Mouse (Mus musculus) CH12.LX (cell line): ENCODE measurements around the gene Stxbp2. TPM values are rescaled to one million over a fixed set of nuclear protein-coding genes. Genes with fewer than 3 reads are reported as not detected.

Experiments
- DNase-seq: peaks from one replicate; pipeline ENCODE4 v3.0.0-alpha.2; 2013; ENCODE audit errors: extremely low read depth
- H3K27ac ChIP-seq: 2 replicates; pipeline ENCODE4 v1.5.1; 2012; ENCODE audit warnings: low read depth, mild to moderate bottlenecking, control low read depth, moderate library complexity; ENCODE audit not compliant: insufficient read depth
- H3K27me3 ChIP-seq: replicated peaks from 2 replicates; pipeline ENCODE3; 2012; ENCODE audit warnings: inconsistent platforms
- H3K36me3 ChIP-seq, 2 experiments: replicated peaks in 1 of 2; 2 replicates each; pipeline versions ENCODE3 to v1.6.1; 2012; ENCODE audit warnings: inconsistent platforms in 1 of 2, low read length in 1 of 2, mild to moderate bottlenecking in 1 of 2, mixed read lengths in 1 of 2, moderate library complexity in 1 of 2; ENCODE audit not compliant: control insufficient read depth in 1 of 2, insufficient read depth in 1 of 2
- H3K4me1 ChIP-seq, 2 experiments: 2 replicates each; pipeline ENCODE4 v1.6.1; 2012; ENCODE audit warnings: inconsistent platforms in 1 of 2, moderate library complexity in 1 of 2; ENCODE audit not compliant: insufficient read depth in 2 of 2, control insufficient read depth in 1 of 2
- H3K4me2 ChIP-seq: 2 replicates; pipeline ENCODE4 v1.6.1; 2012; ENCODE audit warnings: low read depth, mild to moderate bottlenecking, control low read depth; ENCODE audit not compliant: poor library complexity, insufficient read depth, severe bottlenecking
- H3K4me3 ChIP-seq, 3 experiments: fragments of 150-350 bp in 1 of 3; sonication (generic) in 1 of 3; replicated peaks in 1 of 3; 2 replicates each; pipeline versions ENCODE3 to v1.5.1; 2011 to 2012; ENCODE audit warnings: low read depth in 2 of 3, low read length in 2 of 3, mild to moderate bottlenecking in 2 of 3, moderate library complexity in 2 of 3, control low read depth in 1 of 3, improper control_type of control experiment in 1 of 3, inconsistent platforms in 1 of 3, mixed read lengths in 1 of 3; ENCODE audit not compliant: poor library complexity in 1 of 3
- H3K79me2 ChIP-seq: replicated peaks from 2 replicates; pipeline ENCODE4 v1.6.1; 2012; ENCODE audit warnings: mild to moderate bottlenecking, moderate library complexity; ENCODE audit not compliant: control insufficient read depth, poor library complexity, insufficient read depth, severe bottlenecking; ENCODE audit errors: extremely low read depth
- H3K9ac ChIP-seq: 2 replicates; pipeline ENCODE4 v1.6.1; 2012; ENCODE audit warnings: low read depth, mild to moderate bottlenecking, control low read depth, moderate library complexity; ENCODE audit not compliant: insufficient read depth
- H3K9me3 ChIP-seq: replicated peaks from 2 replicates; pipeline ENCODE3; 2012; ENCODE audit warnings: low read length, inconsistent platforms, mixed read lengths
- CHD1 ChIP-seq: IDR thresholded peaks from 2 replicates; pipeline ENCODE4 v1.6.1; 2012; ENCODE audit warnings: low read depth, low read length, improper control_type of control experiment, inconsistent platforms
- CTCF ChIP-seq, 2 experiments: IDR thresholded peaks in 1 of 2; conservative IDR thresholded peaks in 1 of 2; 2 replicates each; pipeline ENCODE4 v1.5.1; 2011 to 2012; ENCODE audit warnings: low read depth in 2 of 2, low read length in 2 of 2, improper control_type of control experiment in 1 of 2, inconsistent platforms in 1 of 2, mild to moderate bottlenecking in 1 of 2, moderate library complexity in 1 of 2
- E2F4 ChIP-seq: IDR thresholded peaks from 2 replicates; pipeline ENCODE4 v1.6.1; 2011; ENCODE audit warnings: low read depth, low read length, improper control_type of control experiment; ENCODE audit not compliant: insufficient replicate concordance
- ETS1 ChIP-seq: conservative IDR thresholded peaks from 2 replicates; pipeline ENCODE4 v1.6.1; 2012; ENCODE audit warnings: low read depth, mild to moderate bottlenecking, inconsistent platforms, low read length, improper control_type of control experiment, moderate library complexity
- GABPA ChIP-seq: IDR thresholded peaks from 2 replicates; pipeline ENCODE4 v1.6.1; 2012; ENCODE audit warnings: low read depth, low read length, improper control_type of control experiment, inconsistent platforms; ENCODE audit not compliant: insufficient replicate concordance
- HCFC1 ChIP-seq: IDR thresholded peaks from 2 replicates; pipeline ENCODE4 v1.6.1; 2012; ENCODE audit warnings: low read depth, mild to moderate bottlenecking, inconsistent platforms, low read length, improper control_type of control experiment
- JUN ChIP-seq: IDR thresholded peaks from 2 replicates; pipeline ENCODE4 v1.6.1; 2011; ENCODE audit warnings: low read depth, mild to moderate bottlenecking, low read length, improper control_type of control experiment, moderate library complexity; ENCODE audit not compliant: insufficient read depth
- JUND ChIP-seq: conservative IDR thresholded peaks from 2 replicates; pipeline ENCODE4 v1.6.1; 2011; ENCODE audit warnings: low read depth, low read length, improper control_type of control experiment
- MAFK ChIP-seq: IDR thresholded peaks from 2 replicates; pipeline ENCODE4 v1.6.1; 2011; ENCODE audit warnings: low read length, improper control_type of control experiment; ENCODE audit not compliant: insufficient replicate concordance
- MAX ChIP-seq: IDR thresholded peaks from 2 replicates; pipeline ENCODE4 v1.6.1; 2011; ENCODE audit warnings: low read length, improper control_type of control experiment
- MAZ ChIP-seq: IDR thresholded peaks from 2 replicates; pipeline ENCODE4 v1.6.1; 2012; ENCODE audit warnings: low read depth, mild to moderate bottlenecking, inconsistent platforms, low read length, improper control_type of control experiment, moderate library complexity
- MEF2A ChIP-seq: IDR thresholded peaks from 2 replicates; pipeline ENCODE4 v1.6.1; 2014; ENCODE audit warnings: low read depth, mild to moderate bottlenecking, inconsistent platforms, low read length, improper control_type of control experiment, borderline replicate concordance
- MXI1 ChIP-seq: IDR thresholded peaks from 2 replicates; pipeline ENCODE4 v1.6.1; 2011; ENCODE audit warnings: mild to moderate bottlenecking, low read depth, low read length, improper control_type of control experiment
- NRF1 ChIP-seq: IDR thresholded peaks from 2 replicates; pipeline ENCODE4 v1.6.1; 2014; ENCODE audit warnings: low read depth, mild to moderate bottlenecking, inconsistent platforms, low read length, improper control_type of control experiment, moderate library complexity
- PAX5 ChIP-seq: IDR thresholded peaks from 2 replicates; pipeline ENCODE4 v1.6.1; 2012; ENCODE audit warnings: low read length, inconsistent platforms, mixed read lengths
- POLR2A ChIP-seq: IDR thresholded peaks from 2 replicates; pipeline ENCODE4 v1.6.1; 2011; ENCODE audit warnings: low read depth, mild to moderate bottlenecking, improper control_type of control experiment, low read length
- POLR2AphosphoS2 ChIP-seq: IDR thresholded peaks from 2 replicates; pipeline ENCODE4 v1.6.1; 2011; ENCODE audit warnings: low read depth, low read length, improper control_type of control experiment
- RAD21 ChIP-seq: IDR thresholded peaks from 2 replicates; pipeline ENCODE4 v1.6.1; 2011; ENCODE audit warnings: low read depth, mild to moderate bottlenecking, low read length, improper control_type of control experiment, moderate library complexity
- RCOR1 ChIP-seq: conservative IDR thresholded peaks from 2 replicates; pipeline ENCODE4 v1.6.1; 2012; ENCODE audit warnings: low read depth, mild to moderate bottlenecking, inconsistent platforms, low read length, improper control_type of control experiment
- SIN3A ChIP-seq: IDR thresholded peaks from 2 replicates; pipeline ENCODE4 v1.6.1; 2012; ENCODE audit warnings: low read length, improper control_type of control experiment, inconsistent platforms
- SMC3 ChIP-seq: IDR thresholded peaks from 2 replicates; pipeline ENCODE4 v1.6.1; 2011; ENCODE audit warnings: low read depth, low read length, improper control_type of control experiment
- UBTF ChIP-seq: IDR thresholded peaks from 2 replicates; pipeline ENCODE4 v1.6.1; 2012; ENCODE audit warnings: low read depth, mild to moderate bottlenecking, inconsistent platforms, low read length, improper control_type of control experiment, moderate library complexity
- USF2 ChIP-seq: conservative IDR thresholded peaks from 2 replicates; pipeline ENCODE4 v1.6.1; 2011; ENCODE audit warnings: low read depth, low read length, improper control_type of control experiment
- ZC3H11A ChIP-seq: IDR thresholded peaks from 2 replicates; pipeline ENCODE4 v1.6.1; 2012; ENCODE audit warnings: low read depth, mild to moderate bottlenecking, inconsistent platforms, low read length, improper control_type of control experiment
- ZKSCAN1 ChIP-seq: IDR thresholded peaks from 2 replicates; pipeline ENCODE4 v1.6.1; 2012; ENCODE audit warnings: low read depth, inconsistent platforms, low read length, improper control_type of control experiment, borderline replicate concordance
- ZMIZ1 ChIP-seq: IDR thresholded peaks from 2 replicates; pipeline ENCODE4 v1.6.1; 2012; ENCODE audit warnings: low read depth, mild to moderate bottlenecking, inconsistent platforms, low read length, improper control_type of control experiment
- dilution Hi-C: fragments of 300-500 bp; cut with MboI; formaldehyde crosslinking; loops from 2 replicates; pipeline ENCODE4 v1.14.3; 2020; ENCODE audit warnings: low sequenced_read_pairs; ENCODE audit not compliant: extremely low pct_unique_long_range_greater_than_20kb, extremely low pct_ligation_motif_present
- in situ Hi-C: fragments of 300-500 bp; cut with MboI; formaldehyde crosslinking; loops from 3 replicates; pipeline ENCODE4 v1.14.3; 2019; ENCODE audit warnings: low sequenced_read_pairs, low pct_ligation_motif_present, low pct_unique_long_range_greater_than_20kb, mixed read lengths
- polyA plus RNA-seq: library from polyadenylated mRNA; unstranded; fragments of >175 nt; gene quantifications from 2 replicates; pipeline ENCODE4 v1.2.1, GENCODE M21; 2012; ENCODE audit warnings: low read depth; ENCODE audit not compliant: insufficient read length
- total RNA-seq, 2 experiments: library from RNA; depleted of rRNA; stranded (reverse); fragments of 300-350 nt in 1 of 2; fragments of >200 nt in 1 of 2; gene quantifications; 2 replicates each; pipeline ENCODE4 v1.2.3; 2012 to 2014

Gene Stxbp2
- total and polyA plus RNA-seq, 3 experiments, result 60.9 to 136 (median 123) TPM

DNA sequence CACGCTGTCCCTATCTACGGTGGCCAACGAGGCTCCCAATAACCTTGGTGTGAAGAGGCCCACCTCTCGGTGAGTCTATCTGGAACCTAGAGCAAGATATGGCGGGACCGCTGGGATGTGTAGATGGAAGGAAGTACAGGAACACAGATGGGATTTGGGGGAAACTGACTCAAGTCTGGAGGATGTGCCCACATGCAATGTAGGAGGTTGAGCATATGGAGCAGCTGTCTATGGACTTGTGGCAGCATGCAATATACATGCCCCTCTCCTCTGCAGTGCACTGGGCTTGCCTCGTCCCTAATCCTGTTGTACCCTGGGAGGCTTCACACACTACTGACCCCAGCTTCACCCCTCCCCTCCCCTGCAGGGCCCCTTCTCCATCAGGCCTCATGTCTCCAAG, 22.9 kb upstream of the Stxbp2 start:
- no peaks in the 10 kb centered on the region for H3K27me3 ChIP-seq
- H3K9me3 ChIP-seq, result no peaks in the 10 kb centered on the region
- TF ChIP-seq POLR2A (no peak), UBTF (no peak), HCFC1 (no peak), ZKSCAN1 (no peak), E2F4 (no peak), SIN3A (no peak), JUN (no peak), CTCF (conservative IDR thresholded peaks at IDR 0.05 in 1 of 2, IDR thresholded peaks at IDR 0.05 in 1 of 2; ENCODE audit: low read depth in 2 of 2, low read length in 2 of 2) (no peak), JUND (no peak), ZC3H11A (no peak), PAX5 (no peak), RCOR1 (no peak), NRF1 (no peak), SMC3 (no peak), GABPA (no peak), POLR2AphosphoS2 (no peak), USF2 (no peak)
- no peak overlapping the region for H3K4me2 ChIP-seq
- DNase-seq, result no peak
- 0 out of 4 replicates have a peak, but pooled peaks cover 0 to 5% of the 10 kb centered on the region in 2 experiments for H3K4me1 ChIP-seq
- no peak overlapping the region for H3K9ac ChIP-seq
- in situ Hi-C loops (no loop called here), dilution Hi-C loops (no loop called here)
- no peaks in the 10 kb centered on the region for H3K79me2 ChIP-seq
- no peak overlapping the region for H3K4me3 ChIP-seq
- peaks cover 47 to 76% of the 10 kb centered on the region in 2 experiments for H3K36me3 ChIP-seq
- H3K27ac ChIP-seq, result no peak overlapping the region

DNA sequence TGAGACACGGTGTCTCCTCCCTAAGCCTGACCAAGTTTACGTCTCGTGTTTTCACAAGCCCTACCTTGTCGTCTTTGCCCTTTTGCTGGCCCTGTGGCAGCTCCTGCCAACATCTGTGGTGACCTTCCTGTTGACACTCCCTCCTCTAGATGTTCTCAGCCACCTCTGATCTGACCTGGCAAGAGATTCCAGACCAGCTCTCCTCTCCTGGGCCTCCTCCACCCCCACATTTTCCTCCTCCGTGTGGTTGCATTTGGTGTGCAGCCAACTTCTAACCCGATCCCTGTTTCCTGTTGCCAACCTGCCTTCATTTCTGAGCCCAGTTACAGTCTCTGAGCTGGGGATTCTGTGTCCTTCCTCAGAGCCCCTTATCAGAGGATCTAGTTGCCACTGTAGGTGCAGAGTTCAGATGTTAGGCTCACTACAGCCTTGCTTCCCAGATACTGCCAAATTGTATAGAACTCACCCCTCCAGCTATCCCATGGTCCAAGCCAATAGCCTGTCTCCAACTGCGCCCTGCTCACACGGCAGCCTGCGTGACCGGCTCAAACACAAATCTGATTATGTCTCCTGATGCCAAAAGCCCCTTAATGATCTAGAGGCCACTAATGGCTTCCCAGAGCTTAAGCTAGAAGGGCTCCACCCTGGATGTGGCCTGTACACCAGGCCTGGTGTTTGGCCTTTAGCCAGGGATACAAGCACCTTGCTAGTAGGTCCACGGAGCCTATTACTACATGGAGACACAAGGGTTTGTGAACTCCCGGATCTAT, 21.5 kb upstream of the Stxbp2 start:
- Histone ChIP-seq H3K79me2 (no peaks in the 10 kb centered on the region), H3K9me3 (no peaks in the 10 kb centered on the region), H3K4me2 (no peak overlapping the region), H3K9ac (no peak overlapping the region), H3K27me3 (no peaks in the 10 kb centered on the region), H3K4me3 (no peak overlapping the region), H3K36me3 (peaks cover 61 to 90% of the 10 kb centered on the region in 2 experiments), H3K4me1 (0 out of 4 replicates have a peak, but pooled peaks cover 0 to 2% of the 10 kb centered on the region in 2 experiments), H3K27ac (no peak overlapping the region)
- no peak for DNase-seq
- in situ Hi-C loops, result no loop called here
- TF ChIP-seq SIN3A (no peak), POLR2A (no peak), MEF2A (no peak), MXI1 (no peak), RAD21 (no peak), CHD1 (no peak), ZKSCAN1 (no peak), ZMIZ1 (no peak), MAX (no peak), ETS1 (no peak), MAZ (no peak), GABPA (no peak), MAFK (no peak), JUND (no peak), HCFC1 (no peak), UBTF (no peak), POLR2AphosphoS2 (no peak), ZC3H11A (no peak)
- dilution Hi-C loops, result no loop called here
